Mouse (Mus musculus) lung, adult 2 months (tissue): ENCODE measurements at regions not wholly inside any gene's neighbourhood (a gene's known extent, or its start where the extent isn't known, plus 50 kb on each side); places are given as distances from the start of the nearest gene placed in this dataset.

Experiments used
- CTCF ChIP-seq: fragments of 200-500 bp; IDR thresholded peaks from 2 replicates; pipeline ENCODE4 v1.5.1; 2011; ENCODE audit warnings: mild to moderate bottlenecking, low read length, control low read depth; ENCODE audit not compliant: insufficient read depth
- POLR2A ChIP-seq: fragments of 200-500 bp; IDR thresholded peaks from 2 replicates; pipeline ENCODE4 v1.6.1; 2011; ENCODE audit warnings: low read depth, mild to moderate bottlenecking, control low read depth, low read length, borderline replicate concordance; ENCODE audit errors: extremely low read depth

DNA sequence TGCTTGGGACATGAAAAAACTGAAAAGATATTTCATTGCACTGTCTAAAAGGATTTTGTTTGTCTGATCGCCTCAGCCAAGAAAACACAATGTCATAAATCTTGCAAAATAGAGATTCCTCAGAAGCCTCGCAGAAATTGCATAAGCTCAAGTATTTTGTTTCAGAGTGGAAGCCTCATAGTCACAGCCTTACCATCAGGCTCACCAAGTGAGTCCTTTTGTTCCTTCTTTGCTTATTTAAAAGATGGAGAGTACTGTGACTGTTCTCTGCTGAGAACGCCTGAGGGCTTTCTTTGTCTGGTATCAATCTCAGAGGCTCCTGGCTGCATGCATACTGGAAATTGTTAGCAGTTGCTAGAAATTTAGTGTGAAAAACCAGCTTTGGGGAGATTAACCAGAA lies 367.0 kb upstream of the Cited2 start:
- TF ChIP-seq CTCF (no peak), POLR2A (no peak)
